Mouse (Mus musculus) spleen, postnatal 36 days (tissue): ENCODE data around the gene Sfmbt1.

ENCODE experiments used
- DNase-seq, 2 experiments: peaks; one replicate each; pipeline ENCODE4 v3.0.0; 2022; ENCODE audit warnings: low spot score in 2 of 2, mixed read lengths in 1 of 2

The Sfmbt1 gene

DNA sequence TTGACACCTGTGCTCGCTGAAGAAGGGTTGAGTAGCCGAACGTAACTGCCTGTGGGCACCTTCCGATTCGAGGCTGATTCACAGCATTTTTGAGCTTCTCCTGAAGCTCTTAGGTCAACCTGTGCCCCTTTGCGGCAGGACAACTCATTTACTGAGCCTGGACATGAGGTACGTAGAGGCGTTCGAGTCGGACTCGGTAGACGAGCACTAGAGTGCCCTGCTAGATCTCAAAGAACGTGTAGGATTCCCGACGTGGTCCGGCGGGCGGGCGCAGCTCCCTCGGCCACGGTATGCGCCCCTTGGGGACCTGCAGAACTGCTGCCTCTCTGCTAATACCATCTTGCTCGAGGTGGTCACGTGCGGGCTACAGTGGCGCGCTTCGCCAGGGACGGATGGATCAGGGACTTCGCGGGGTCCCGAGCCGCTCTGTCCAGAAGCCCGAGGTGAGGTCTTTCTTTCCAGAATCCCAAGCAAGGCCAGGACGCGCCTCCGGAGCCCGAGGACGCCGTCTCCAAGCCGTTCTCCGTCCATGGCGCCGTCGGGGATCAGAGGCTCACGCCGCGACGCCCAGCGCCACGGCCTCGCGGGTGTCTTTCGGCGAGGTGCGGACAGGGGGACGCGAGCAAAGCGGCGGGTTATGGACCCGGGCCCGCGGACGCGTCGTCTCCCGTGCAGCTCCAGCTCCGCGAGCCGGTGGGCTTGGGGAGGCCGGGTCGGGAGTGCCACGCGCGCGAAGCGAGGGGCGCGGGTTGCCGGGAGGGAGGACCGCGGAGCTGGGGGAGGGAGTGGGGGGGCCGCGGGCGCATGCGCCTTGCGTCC lies at the start of gene Sfmbt1:
Sfmbt1 (plus strand) TSS at position 51 of the 819 bp plus-strand sequence.
- peak; percentile 17 to 34 for DNase-seq

DNA sequence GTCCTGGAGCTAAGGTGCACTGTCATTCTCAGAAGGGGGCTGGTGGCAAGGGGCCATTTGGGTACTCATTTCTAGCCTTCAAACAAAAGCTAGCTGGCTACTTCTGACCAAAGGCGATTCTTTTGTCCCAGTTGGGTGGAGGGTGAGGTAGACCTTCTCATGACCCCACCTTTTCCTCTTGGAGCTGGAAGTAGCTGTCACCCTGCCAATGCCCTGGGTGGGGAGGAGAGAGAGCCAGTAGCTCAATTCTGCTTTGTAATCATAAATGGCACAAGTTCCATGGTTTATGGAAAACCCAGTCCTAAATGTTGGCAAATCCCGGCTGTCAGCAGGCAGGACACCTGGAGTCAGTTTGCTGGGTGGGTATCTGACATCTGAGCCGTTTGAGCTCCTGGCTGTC lies 48.6 kb upstream of the Sfmbt1 start:
- no peak for DNase-seq

DNA sequence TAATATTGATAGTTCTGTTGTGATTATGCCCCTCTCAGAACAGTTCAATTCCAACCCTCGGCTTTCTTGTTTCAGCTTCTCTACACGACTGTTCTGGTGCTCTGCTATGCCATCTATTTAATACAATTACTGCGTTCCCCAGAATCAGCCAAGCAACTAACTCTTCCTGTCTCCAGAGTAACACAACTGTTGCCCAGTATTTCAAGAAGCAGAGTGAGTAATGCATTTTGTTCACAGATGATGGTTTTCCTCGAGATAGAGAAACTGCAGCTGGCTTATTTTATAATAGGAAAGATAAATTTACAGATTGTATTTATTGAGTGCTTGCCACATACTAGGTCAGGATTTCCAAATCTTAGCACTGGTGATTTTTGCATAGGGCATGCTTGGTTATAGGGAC lies 48.0 kb upstream of the Sfmbt1 start:
- DNase-seq: no peak

DNA sequence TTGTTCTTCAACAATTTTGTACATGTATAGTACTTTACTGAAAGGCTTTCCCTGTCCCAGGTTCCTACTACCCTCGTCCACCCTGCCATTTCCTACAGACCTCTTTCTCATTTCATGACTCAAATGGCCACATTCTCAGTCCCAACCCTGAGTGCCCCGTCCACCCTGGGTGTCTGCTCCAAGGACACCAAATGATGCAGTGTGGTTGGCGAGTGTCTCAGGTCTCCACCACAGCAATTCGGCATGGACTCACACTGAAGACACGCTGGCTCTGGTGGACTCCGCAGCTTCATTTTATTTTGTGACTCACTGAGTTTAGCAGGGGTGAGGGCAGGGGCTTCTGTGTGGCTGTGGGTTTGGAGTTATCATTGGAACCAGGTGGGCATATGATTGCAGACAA lies 44.5 kb upstream of the Sfmbt1 start:
- DNase-seq: no peak

DNA sequence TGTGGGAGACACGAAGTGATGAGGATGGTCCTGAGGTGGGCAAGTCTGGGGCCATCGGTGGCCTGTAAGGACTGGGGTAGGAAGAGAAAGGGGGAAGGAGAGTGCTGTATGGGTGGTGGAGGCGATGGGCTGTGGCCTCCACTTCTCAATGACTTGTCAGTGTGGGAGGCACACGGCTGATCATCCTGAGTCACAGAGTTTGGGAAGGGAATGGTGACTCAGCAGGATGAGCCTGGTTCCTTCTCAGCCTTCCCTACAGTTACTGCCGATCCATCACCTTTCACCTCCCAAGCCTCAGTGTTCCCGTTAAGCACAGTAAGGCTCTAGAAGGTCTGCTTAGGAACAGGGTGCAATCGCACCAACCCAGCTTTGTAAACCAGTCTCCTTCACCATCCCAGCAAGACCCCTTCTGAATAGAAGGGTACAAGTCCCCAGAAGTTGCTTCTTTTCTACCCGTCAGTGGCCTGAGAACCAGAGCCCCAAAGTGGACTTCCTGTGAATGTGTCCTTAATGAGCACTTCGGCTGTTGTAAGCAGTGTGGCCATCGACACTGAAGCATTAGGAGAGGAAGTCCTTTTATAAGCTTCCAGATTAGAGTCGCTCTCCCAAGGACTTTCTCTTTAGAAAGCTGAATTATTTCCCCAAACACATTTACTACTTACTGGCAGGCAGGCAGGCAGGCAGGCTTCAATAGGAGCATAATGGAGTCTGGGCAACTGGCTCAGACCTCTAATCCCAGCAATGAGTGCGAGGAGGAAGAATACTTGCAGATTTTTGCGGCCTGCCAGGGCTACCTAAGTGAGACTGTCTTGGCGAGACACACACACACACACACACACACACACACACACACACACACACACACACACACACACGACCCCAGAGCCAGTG lies 43.3 kb upstream of the Sfmbt1 start:
- DNase-seq: peak in 1 of 2 experiments; percentile 2

DNA sequence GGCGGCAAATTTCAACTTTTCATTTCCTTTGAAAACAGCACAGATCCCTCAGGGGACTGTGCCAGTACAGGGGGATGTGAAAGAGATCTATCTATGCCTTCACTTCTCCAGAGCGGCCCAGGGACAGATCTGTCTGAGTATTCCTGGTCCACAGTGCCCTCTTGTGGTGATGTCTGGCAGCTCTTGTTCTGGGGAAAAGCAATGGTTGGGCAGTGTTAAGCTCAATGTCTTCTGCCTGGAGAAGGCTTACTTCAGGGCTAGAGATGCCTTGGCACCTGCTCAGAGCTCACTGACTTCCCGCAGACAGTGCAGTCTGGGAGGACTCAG lies 42.7 kb upstream of the Sfmbt1 start:
- DNase-seq: peak; percentile 87 to 91

DNA sequence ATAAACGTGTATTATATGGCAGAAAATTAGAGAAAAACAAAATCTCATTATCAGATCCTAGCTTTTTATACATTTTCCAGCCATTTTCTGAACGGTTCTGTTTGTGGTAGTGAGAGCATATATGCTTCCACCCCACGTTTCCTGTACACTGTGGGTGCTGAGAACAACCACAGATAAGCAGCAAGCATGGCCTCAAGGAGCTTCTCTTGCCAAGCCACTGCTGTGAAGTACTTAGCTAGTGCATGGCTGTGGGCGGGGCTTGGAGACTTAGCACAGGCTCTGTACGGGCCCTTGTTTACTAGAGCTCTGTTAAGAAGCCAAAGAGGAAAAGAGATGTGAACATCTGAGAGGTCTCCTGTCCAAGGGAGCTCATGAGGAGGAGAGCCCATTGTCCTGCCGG lies 39.7 kb upstream of the Sfmbt1 start:
- peak; percentile 16 to 20 for DNase-seq

DNA sequence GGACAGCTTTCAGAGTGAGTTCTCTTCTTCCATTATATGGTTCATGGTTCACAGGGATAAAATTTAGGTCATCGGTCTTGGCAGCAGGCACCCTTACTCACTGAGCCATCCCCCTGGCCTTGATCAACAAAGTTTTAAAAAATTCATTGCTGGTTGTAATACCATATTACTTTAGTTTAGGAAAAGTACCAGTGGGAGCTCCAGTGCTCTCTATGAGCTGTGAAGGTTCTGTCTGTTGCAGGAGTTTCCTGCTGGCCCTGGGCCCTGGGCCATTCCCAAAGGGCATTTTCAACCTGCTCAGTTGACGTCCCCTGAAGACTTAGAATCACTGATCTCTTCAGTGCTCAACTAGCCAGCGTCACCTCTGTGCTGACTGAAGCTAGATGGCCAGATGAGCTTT lies 32.5 kb upstream of the Sfmbt1 start:
- DNase-seq: no peak

DNA sequence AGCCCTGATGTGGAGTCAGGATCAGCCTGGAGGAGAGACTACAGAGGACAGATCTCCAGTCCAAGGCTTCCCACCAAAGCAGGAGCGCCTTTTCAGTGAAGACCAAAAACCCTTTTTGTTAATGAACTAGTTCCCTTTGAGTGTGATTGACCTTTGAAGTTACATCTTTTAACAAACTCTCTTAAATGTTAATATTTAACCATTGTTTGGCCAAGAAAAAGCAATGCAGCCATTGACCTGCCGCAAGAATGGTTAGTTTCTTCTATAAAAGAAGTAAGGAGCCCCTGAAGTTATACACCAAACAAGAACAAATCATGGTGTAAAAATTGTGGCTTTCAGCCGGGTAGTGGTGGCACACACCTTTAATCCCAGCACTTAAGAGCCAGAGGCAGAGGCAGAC lies 24.0 kb upstream of the Sfmbt1 start:
- no peak for DNase-seq

DNA sequence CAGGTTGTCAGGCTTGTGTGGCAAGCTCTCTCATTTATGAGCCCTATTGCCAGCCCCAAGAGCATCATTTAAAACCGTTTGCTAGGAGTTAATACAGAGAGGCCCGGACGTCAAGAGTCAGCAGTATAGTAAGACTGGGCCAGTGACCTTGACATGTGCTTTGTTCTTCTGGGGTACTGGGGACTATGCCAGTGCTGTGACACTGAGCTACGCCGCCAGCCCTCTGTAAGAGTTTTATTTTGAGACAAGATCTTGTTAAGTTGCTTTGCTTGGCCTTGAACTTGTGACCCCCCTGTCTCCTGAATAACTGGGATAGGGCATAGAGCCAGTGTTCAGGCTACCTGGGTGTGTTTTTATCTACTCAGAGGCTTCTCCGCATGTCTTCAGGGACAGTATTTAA lies 22.2 kb upstream of the Sfmbt1 start:
- DNase-seq: no peak

DNA sequence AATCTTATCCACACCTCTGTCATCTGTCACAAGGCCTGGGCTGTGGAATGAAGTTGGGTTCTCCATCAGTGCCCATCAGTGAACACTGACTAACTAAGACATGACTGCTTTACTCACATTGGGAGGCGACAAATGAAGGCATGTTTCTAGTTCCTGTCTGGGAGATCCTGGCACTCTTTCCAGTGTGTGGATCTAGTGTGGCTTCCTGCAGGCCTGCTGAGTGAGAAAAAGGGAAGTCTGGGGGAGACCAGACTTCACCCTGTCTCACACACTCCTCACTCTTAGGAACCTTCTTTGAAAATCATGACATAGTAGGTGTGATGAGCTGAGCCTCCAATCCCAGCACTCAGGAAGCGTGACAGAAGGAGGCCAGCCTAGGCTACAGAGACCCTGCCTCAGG lies 19.9 kb upstream of the Sfmbt1 start:
- no peak for DNase-seq

DNA sequence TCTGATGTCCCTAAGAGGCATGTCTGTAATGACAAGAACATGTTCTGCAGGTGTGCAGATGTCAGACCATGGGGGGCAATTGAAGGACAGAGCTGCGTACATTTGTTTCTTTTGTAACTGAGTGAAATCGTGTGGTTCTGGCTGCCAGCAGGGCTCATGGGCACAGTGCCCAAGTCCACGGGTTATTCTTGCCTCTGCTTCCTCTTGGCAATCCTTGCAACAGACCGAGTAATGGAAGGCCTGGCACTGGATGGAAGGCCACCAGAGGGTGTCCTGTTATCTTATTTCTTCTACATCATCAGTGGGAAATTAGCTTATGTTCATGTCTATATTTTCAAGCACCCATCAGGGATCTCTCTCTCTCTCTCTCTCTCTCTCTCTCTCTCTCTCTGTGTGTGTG lies 19.0 kb upstream of the Sfmbt1 start:
- DNase-seq: peak in 1 of 2 experiments; percentile 39

DNA sequence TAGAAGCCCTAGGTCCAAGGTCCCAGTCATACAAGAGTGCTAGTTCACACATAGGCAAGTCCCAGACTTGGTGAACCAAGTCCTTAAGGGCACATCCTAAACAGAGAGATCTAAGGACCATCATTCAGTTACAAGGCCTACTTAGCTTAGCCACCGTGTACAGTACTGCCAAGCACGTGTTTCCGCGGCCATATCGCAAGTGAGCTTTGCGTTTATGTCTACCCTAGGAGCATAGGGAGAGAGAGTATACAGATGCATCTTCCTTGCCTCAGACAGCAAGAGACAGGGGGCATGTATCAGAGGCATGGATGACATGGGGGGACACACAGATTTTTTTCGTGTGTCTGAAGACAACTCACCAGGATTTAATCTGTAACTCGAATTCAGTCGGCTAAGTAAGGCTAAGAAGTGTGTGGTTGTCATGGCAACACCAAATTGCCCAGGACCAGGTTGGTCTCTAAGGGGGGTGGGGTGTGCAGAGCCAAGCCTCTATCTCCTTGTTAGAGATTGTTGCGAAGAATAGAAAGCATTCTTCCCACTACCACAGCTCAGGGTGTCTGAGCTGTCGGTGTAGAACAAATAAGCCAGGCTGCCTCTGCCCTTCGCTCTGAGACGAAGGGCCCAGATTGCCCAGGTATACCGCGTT lies 17.1 kb upstream of the Sfmbt1 start:
- no peak for DNase-seq

DNA sequence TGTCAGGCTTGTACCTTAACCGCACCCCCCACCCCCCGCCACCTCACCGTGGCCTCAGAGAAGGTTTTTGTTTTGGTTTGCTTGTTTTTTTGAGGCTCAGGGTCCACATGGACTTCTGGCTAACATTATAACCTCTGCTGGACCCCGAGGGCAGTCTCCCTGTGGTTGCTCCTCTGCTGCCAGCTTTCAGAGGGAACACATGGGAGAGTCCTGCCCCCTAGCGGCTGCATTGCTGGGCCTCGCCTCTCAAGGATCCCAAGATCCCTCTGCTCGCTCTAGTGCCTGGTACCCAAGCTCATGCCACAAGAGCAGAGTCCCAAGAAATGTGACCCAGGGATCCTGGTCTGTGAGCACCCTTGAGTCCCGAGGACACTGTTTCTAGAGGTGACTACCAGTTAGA lies 15.0 kb upstream of the Sfmbt1 start:
- DNase-seq: peak in 1 of 2 experiments; percentile 17

DNA sequence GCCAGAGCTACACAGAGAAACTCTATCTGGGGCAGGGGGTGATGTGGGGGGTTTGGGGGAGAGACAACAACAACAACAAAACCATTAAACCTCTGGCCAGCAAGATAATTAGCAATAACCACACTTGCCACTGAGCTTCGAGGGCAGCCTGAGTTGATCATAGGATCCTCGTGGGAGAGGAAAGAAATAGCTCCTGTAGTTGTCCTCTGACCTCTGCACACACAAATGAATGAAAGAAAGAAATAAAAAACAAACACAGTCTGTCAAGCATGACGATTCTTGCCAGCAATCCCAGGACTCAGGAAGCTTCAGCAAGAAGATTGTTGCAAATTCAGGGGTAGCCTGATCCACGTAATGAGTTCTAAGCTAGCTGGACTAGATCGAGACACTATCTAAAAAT lies 12.1 kb upstream of the Sfmbt1 start:
- no peak for DNase-seq

DNA sequence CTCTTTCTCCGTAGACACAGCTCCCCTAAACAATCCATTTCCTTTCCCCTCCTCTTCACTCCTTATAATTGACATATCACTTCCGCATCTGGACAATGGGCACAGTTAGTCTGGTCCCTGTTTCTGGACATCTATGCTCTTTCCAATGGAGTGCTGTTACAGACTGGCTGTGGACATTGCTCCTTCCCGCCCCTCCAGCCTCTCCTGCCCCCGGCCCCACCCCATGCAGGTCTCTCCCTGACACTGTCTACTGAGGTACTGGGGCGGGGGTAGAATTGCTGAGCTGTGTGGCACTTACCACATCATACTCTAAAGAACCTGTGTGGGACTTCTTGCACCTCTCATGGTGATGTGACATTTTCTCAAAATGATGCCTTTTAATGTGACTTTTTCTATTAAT lies 11.6 kb upstream of the Sfmbt1 start:
- DNase-seq: no peak

DNA sequence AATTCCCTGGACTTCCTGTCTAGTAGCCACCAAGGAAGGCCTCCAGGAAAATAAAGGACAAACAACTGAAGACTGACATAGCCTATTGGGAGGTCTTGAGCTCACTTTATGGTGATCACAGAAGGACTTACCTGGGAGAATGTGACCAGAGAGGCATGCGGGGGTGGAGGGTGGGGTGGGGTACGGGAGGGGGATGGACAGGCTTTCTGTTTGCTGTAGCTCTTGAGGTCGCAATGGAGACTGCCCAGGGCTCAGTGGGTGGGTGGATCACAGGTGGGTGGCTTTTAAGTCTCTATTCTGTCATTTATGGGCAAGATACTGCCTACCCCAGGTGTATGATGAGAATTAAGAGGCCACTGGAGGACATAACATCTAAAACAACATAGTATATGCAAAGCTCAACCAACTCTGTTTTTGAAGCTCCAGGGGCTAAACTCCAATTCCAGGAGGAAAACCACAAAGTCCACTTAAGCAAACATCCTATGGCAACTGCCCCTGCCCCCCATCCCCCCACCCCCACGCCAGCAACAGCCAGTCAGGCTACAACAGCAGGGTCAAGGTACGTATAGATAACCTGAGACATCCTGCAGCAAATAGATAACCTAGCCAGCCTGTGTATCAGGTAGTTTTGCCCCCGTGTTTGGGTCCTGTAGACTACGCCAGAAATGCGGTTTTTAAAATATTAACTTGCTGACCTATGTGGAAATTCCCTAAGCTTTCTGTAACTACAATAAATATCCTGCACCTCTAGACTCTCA lies 10.4 kb upstream of the Sfmbt1 start:
- DNase-seq: no peak

DNA sequence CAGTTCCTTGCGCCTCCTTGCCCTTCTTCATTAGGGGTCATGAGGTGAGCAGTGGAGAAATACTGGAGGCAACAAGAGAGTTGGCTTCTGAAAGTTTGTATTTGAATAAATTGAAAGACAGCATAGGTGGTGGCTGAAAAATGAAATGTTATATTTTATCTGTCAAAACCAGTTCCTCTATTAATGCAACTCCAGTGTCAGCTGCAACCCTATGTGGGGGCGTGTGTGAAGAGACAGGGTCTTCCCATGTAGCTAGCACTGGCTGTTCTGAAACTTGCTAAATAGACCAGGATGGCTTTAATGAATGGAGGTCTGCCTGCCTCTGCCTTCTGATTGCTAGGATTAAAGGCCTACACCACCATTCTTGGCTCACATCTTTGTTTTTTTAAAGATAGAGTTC lies 2.8 kb upstream of the Sfmbt1 start:
- DNase-seq: no peak

DNA sequence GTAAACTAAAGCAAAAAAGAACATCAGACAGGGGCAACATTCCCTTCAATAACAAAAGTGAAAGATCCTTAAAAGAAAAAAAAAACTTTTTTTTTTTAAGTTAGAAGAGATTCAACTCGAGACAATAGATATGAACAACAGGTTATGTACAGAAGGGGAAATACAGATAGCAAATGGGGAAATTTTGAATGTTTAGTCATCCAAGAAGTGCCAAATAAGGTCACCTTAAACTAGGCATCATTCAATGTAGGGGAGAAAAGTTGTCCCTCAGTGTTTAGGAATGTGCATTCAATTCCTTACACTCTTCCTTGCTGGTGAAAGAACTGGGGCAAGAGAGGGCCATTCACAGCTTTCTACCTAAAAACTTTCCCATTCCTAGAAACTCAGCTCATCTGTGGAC lies 880 bp upstream of the Sfmbt1 start:
- no peak for DNase-seq

DNA sequence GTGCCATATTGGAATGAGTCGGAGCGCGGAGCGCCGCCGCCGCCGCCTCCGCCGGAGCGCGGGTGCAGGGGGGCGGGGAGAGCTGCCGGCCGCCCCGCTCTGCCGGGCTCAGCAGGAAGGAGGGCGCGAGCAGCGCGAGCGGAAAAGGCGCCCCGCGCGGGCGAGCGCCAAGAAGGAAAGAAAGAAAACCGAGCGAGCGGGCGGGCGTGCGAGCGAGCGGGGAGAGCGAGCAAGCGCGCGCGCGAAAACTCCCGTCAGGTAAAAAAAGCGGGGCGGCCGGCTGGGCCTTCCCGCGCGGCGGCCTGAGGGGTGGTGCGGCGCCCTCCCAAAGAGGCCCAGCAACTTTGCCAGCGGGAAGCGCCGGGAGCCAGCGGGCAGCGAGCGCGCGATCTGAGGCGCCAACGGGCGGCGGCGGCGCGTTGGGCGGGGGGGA lies 985 bp downstream of the Sfmbt1 start:
- peak; percentile 73 to 80 for DNase-seq

DNA sequence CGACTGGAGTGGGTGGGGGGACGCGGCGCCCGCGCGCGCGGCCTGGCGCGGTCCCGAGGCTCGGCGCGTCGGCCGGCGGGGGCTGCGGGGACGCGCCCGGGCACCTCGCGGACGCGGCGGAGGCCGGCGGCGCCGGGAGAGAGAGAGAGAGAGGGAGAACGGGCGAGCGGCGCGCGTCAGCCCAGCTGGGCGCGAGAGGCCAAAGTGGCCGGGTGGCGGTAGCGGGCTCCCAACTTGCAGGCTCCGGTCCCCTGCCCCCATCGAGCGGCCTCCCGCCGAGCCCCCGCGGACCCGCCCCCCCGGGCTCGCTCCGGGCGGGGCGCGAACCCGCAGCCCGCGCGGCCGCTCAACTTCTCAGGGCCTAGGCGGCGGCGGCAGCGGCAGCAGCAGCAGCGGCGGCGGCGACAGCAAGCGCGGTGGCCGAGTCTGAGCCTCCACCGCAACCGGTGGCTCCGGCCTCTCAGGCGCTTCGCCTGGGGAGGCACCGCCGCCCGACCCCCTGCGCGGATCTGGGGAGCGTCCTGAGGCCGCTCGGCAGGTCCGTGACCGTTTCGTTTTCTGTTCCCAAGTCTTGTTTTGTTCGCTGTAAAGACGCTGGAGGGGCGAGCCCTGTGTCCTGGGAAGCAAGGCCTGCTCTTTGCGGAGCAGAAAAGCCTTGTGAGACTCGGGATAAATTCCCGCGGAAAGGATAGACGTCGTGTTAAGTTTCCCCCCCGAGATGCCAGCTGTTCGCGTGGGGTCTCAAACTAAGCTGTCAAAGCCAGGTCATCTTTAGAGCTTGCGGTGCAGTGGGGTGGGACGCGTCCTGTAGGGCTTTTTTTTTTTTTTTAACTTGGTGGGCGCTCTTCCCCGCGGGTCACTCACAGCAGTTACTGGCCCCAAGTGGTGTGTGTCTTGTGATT lies 1.7 kb downstream of the Sfmbt1 start:
- peak; percentile 46 to 49 for DNase-seq
